Mouse (Mus musculus) stomach, postnatal 0 days (tissue): Measurements from ENCODE around the gene Pdlim7. TPM values are rescaled to one million over a fixed set of nuclear protein-coding genes. Genes with fewer than 3 reads are reported as not detected.

Source experiments
- ATAC-seq: fragments of 200-750 bp; cut with Nextera tagmentation; 2 replicates; pipeline ENCODE4 v1.8.0; 2017; ENCODE audit not compliant: low FRiP score, low TSS enrichment
- DNase-seq: peaks from one replicate; pipeline ENCODE4 v3.0.0-alpha.2; 2016; ENCODE audit warnings: low spot score
- H3K27ac ChIP-seq: fragments of 300-500 bp; sonication (generic); replicated peaks from 2 replicates; pipeline ENCODE4 v1.5.1; 2014; ENCODE audit warnings: mild to moderate bottlenecking, control low read depth
- H3K27me3 ChIP-seq: fragments of 300-500 bp; sonication (generic); 2 replicates; pipeline ENCODE4 v1.6.1; 2014; ENCODE audit warnings: low read length; ENCODE audit not compliant: control insufficient read depth, insufficient read depth
- H3K36me3 ChIP-seq: fragments of 300-500 bp; sonication (generic); 2 replicates; pipeline ENCODE4 v1.6.1; 2014; ENCODE audit warnings: low read length, mixed read lengths; ENCODE audit not compliant: control insufficient read depth, insufficient read depth
- H3K4me1 ChIP-seq: fragments of 300-500 bp; sonication (generic); replicated peaks from 2 replicates; pipeline ENCODE4 v1.6.1; 2014; ENCODE audit warnings: antibody characterized with exemption; ENCODE audit not compliant: control insufficient read depth, insufficient read depth
- H3K4me2 ChIP-seq: fragments of 300-500 bp; sonication (generic); replicated peaks from 2 replicates; pipeline ENCODE4 v1.6.1; 2014; ENCODE audit warnings: low read depth, mild to moderate bottlenecking, control low read depth, moderate library complexity
- H3K4me3 ChIP-seq: fragments of 300-500 bp; sonication (generic); 2 replicates; pipeline ENCODE4 v1.5.1; 2014; ENCODE audit warnings: low read depth, low read length, control low read depth
- H3K9ac ChIP-seq: fragments of 300-500 bp; sonication (generic); 2 replicates; pipeline ENCODE4 v1.6.1; 2014; ENCODE audit warnings: mild to moderate bottlenecking, low read length, control low read depth, mixed read lengths
- H3K9me3 ChIP-seq: fragments of 300-500 bp; sonication (generic); 2 replicates; pipeline ENCODE4 v1.6.1; 2016; ENCODE audit warnings: low read length; ENCODE audit not compliant: control insufficient read depth
- CTCF ChIP-seq: IDR thresholded peaks from 2 replicates; pipeline ENCODE4 v1.5.1; 2016; ENCODE audit warnings: antibody characterized with exemption, low read depth, mild to moderate bottlenecking, moderate library complexity
- EP300 ChIP-seq: optimal IDR thresholded peaks from 2 replicates; pipeline ENCODE3; 2016; ENCODE audit warnings: antibody characterized with exemption
- WGBS: fragments of 180-500 bp; shearing (Covaris S2); extraction: QIAGEN DNeasy Blood & Tissue Kit; methylation state at CpG from one replicate; pipeline ENCODE4 v1.1.7; 2014; 5-methylcytosine and 5-hydroxymethylcytosine counted together
- polyA plus RNA-seq: library from polyadenylated mRNA; unstranded; fragments of >200 nt; fragmentation: Nextera tagmentation; extraction: Ambion mirVana; gene quantifications from 2 replicates; pipeline ENCODE4 v1.2.1, GENCODE M21; 2015

Pdlim7 gene
- polyA plus RNA-seq, 1 experiment from 2014 or later: 193 TPM

DNA sequence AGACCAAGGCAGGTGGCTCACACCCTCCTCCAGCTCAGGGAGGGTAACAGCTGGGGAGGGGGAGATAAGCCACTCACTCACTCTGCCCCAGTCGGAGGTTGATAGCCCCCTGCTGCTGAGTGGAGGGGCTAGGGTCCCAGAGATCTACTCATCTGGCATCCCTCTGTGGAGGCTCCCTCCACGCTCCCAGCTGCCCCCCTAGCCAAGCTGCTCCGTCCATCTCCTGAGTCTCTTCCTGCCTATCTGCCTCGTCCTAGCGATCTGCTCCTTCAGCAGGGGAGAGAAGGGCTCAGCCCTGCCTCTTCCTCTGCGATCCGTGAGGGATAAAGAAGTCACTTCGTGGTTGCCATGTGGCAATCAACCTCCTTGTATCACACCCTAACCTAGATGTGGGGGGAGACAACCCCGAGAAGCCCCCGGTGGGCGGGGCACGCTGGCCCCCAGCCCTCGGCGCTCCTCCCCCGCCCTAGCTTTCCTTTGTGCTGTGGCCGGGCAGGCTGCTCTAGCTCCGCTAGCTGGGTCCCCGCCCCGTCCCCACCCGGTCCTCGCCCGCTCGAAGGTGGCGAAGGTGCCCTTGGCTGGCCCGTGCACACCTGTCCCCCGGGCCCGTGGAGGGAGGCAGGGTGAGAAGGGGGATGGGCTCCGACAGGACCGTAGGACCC, 26.4 kb downstream of the Pdlim7 start:
- peak overlapping the region; percentile 79 for H3K4me3 ChIP-seq
- peak overlapping the region; percentile 80 for H3K27ac ChIP-seq
- H3K36me3 ChIP-seq: no peaks in the 10 kb centered on the region
- WGBS: 2% methylated on average over 29 of the region's 29 CpGs
- H3K9me3 ChIP-seq: no peaks in the 10 kb centered on the region
- ATAC-seq (peak; percentile 64; the same call in 1 of the 2 replicates), DNase-seq (peak; percentile 68)
- peaks cover 2% of the 10 kb centered on the region; the same call in 1 of the 2 replicates for H3K27me3 ChIP-seq
- peak overlapping the region; percentile 92 for H3K4me2 ChIP-seq
- 0 out of 2 replicates have a peak, but pooled peaks cover 3% of the 10 kb centered on the region for H3K4me1 ChIP-seq
- H3K9ac ChIP-seq: peak overlapping the region; percentile 83
- TF ChIP-seq EP300 (no peak), CTCF (no peak)

DNA sequence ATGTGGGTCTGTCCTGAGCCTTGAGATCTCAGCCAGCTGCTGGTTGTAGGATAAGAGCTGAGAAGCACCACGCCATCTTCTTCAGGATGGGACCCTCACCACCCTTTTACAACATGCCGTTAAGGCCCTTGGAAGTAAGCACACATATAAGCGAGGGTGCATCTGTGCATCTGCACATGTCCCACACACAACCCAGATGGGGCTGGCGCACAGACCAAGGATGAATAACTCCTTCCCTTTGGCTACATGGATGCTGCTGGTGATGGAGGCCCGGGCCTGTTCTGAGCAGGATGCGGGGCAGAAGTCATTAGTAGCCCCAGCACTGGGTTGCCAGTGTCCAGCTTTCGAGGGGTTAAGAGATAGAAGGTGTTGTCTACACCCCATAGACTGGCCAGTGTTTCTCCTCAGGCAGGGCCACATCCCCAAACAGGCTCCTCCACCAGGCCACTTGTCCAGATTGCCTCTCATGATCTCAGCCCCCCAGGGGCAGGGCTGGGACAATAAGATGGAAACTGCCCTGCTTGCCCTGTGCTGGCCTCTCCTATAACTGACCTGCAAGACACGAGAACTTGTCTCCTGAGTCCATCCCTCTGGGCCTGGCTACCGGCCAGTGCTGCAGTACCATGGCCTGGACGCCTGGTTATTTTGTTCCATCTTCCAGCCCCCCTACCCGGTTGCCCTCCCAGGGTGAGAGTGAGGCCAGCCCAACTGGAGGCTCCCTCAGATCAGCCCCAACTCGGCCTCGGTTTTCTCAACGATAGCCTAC, 27.3 kb downstream of the Pdlim7 start:
- no peak overlapping the region for H3K9ac ChIP-seq
- peak overlapping the region; percentile 92 for H3K4me2 ChIP-seq
- no peaks in the 10 kb centered on the region for H3K27me3 ChIP-seq
- ATAC-seq: no peak
- peak overlapping the region; percentile 79 for H3K4me3 ChIP-seq
- 44% methylated on average over 14 of the region's 14 CpGs for WGBS
- H3K4me1 ChIP-seq: 0 out of 2 replicates have a peak, but pooled peaks cover 3% of the 10 kb centered on the region
- H3K36me3 ChIP-seq: no peaks in the 10 kb centered on the region
- no peak for TF ChIP-seq EP300
- no peak for TF ChIP-seq CTCF
- no peak for DNase-seq
- no peak overlapping the region for H3K27ac ChIP-seq
- no peaks in the 10 kb centered on the region for H3K9me3 ChIP-seq

DNA sequence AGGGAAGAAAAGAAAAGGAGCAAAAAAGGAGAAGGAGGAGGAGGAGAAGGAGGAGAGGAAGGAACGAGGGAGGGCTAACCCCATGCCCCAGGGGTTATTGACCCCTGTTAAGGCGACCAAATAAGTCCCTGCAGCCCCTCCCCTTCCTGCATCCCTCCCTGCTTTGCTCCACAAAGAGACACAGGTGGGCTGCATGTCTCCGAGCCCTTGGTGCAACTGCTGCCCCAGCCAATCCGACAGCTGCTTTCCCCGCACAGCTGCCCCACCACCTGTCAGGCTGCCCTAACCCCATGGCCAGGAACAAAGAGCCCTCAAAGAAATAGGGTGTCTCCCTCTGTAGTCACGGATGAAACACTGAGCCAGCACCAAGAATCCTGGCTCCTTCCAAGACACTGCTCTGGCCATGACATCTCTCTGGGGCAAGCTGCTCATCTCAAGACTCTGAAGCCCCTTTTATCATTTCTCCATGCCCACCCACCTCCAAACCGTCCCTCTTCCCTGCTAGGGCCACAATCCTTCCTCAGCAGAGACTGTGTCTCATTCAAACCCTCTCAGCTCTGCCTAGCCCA, 28.9 kb downstream of the Pdlim7 start:
- TF ChIP-seq CTCF (no peak), EP300 (no peak)
- ATAC-seq (no peak), DNase-seq (no peak)
- Histone ChIP-seq H3K4me2 (no peak overlapping the region), H3K36me3 (no peaks in the 10 kb centered on the region), H3K9ac (no peak overlapping the region), H3K27ac (no peak overlapping the region), H3K4me1 (0 out of 2 replicates have a peak, but pooled peaks cover 3% of the 10 kb centered on the region), H3K4me3 (no peak overlapping the region), H3K27me3 (no peaks in the 10 kb centered on the region), H3K9me3 (no peaks in the 10 kb centered on the region)
- WGBS: 57% methylated on average over 7 of the region's 7 CpGs

DNA sequence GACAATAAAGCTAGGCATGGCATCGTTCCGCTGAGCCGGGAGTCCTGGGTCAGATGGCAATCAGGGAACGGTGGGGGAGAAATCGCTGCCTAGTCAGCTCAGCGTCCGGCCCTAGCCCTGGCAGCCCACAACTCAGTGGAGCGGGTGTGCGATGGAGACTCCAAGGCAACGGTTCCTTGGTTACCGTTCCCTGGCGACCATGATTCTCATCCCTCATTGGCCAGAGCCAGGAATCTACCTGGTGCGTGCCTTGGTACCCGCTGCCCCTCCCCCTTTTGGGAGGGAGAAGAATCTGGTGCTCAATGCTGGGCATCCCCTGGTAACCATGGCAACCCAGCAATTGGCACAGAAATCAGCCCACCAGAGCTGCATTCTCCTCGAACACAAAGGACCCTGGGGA, 29.9 kb downstream of the Pdlim7 start:
- Histone ChIP-seq H3K27me3 (no peaks in the 10 kb centered on the region), H3K4me3 (no peak overlapping the region), H3K27ac (no peak overlapping the region), H3K9ac (0 out of 2 replicates have a peak overlapping the region, but pooled peaks have one; percentile 27), H3K4me2 (no peak overlapping the region), H3K9me3 (no peaks in the 10 kb centered on the region), H3K4me1 (0 out of 2 replicates have a peak, but pooled peaks cover 3% of the 10 kb centered on the region), H3K36me3 (no peaks in the 10 kb centered on the region)
- WGBS: 57% methylated on average over 15 of the region's 15 CpGs
- no peak for TF ChIP-seq CTCF
- no peak for TF ChIP-seq EP300
- no peak for DNase-seq
- ATAC-seq: no peak

DNA sequence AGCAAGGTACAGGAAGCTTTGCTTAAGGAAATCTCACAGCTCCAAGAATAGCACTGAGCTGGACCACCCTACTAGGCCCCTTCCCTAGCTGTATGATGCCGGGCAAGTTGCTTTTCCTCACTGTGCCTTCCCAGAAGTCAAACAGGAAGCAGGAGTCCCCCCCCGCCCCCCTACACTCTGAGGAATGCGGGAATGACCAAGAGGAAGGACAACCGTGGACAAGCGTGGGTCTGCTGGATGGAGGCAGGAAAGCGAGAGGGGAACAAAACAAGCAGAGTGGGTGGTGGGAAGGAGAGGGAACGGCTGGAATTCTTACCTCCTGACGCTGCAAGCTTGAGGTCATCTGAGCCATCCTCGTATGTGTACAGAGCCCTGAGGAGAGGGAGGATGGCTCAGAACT, 30.4 kb downstream of the Pdlim7 start:
- no peak for ATAC-seq
- Histone ChIP-seq H3K27ac (peak overlapping the region; percentile 69), H3K36me3 (no peaks in the 10 kb centered on the region), H3K4me2 (no peak overlapping the region), H3K4me3 (no peak overlapping the region), H3K9ac (peak overlapping the region; percentile 27; the same call in 1 of the 2 replicates), H3K9me3 (no peaks in the 10 kb centered on the region), H3K27me3 (no peaks in the 10 kb centered on the region), H3K4me1 (0 out of 2 replicates have a peak, but pooled peaks cover 3% of the 10 kb centered on the region)
- TF ChIP-seq CTCF: no peak
- no peak for TF ChIP-seq EP300
- 38% methylated on average over 9 of the region's 9 CpGs for WGBS
- no peak for DNase-seq
